Mouse (Mus musculus) cerebellum, postnatal 14 days (tissue): ENCODE results near the gene Gbp3.

Experiments used
- DNase-seq, 2 experiments: peaks; one replicate each; pipeline ENCODE4 v3.0.0; 2021; ENCODE audit warnings: mixed read lengths in 2 of 2

Gbp3 gene

GRCm38 (mm10) chr3:142590431-142591067 is 30.7 kb downstream of the Gbp3 start:
- DNase-seq, result no peak

GRCm38 (mm10) chr3:142594547-142594946 is 34.7 kb downstream of the Gbp3 start, which contains the start of gene Gbp2b:
Gene Gbp2b (plus strand): TSS chr3:142594847.
- no peak for DNase-seq

GRCm38 (mm10) chr3:142597923-142598322 is 38.1 kb downstream of the Gbp3 start:
- no peak for DNase-seq

- DNase-seq, result no peak
Measured at GRCm38 (mm10) chr3:142601675-142602074, 41.8 kb downstream of the Gbp3 start.

- no peak for DNase-seq
Measured at GRCm38 (mm10) chr3:142618658-142619057, 58.8 kb downstream of the Gbp3 start.

GRCm38 (mm10) chr3:142619606-142620005 is 59.8 kb downstream of the Gbp3 start:
- no peak for DNase-seq

GRCm38 (mm10) chr3:142620111-142620955 is 60.5 kb downstream of the Gbp3 start, which contains the start of gene Gbp2:
Gene Gbp2 (plus strand): TSS chr3:142620602.
- no peak for DNase-seq

GRCm38 (mm10) chr3:142620956-142621562 is 61.2 kb downstream of the Gbp3 start:
- peak in 1 of 2 experiments; percentile 6 for DNase-seq
